Mouse (Mus musculus) thymus, adult 2 months (tissue): ENCODE measurements around the gene Cyb5d1. TPM values are rescaled to one million over a fixed set of nuclear protein-coding genes. Genes with fewer than 3 reads are reported as not detected.
A peak's percentile ranks its signal among the peaks of the same experiment; 100 is the strongest.

Source experiments
- DNase-seq: peaks from one replicate; pipeline ENCODE4 v3.0.0; 2021
- H3K27ac ChIP-seq: fragments of 200-500 bp; 2 replicates; pipeline ENCODE4 v1.5.1; 2012; ENCODE audit warnings: low read length, control low read depth; ENCODE audit not compliant: control insufficient read depth, insufficient read depth
- H3K27me3 ChIP-seq: fragments of 200-500 bp; 2 replicates; pipeline ENCODE4 v1.6.1; 2012; ENCODE audit warnings: mild to moderate bottlenecking, low read length, moderate library complexity, mixed read lengths; ENCODE audit not compliant: control insufficient read depth, insufficient read depth
- H3K36me3 ChIP-seq: fragments of 200-500 bp; 2 replicates; pipeline ENCODE4 v1.6.1; 2012; ENCODE audit warnings: mild to moderate bottlenecking, low read length, moderate library complexity; ENCODE audit not compliant: control insufficient read depth, insufficient read depth
- H3K4me1 ChIP-seq: fragments of 200-500 bp; replicated peaks from 2 replicates; pipeline ENCODE4 v1.6.1; 2012; ENCODE audit warnings: low read length; ENCODE audit not compliant: control insufficient read depth, insufficient read depth
- H3K4me3 ChIP-seq: fragments of 200-500 bp; 2 replicates; pipeline ENCODE4 v1.5.1; 2012; ENCODE audit warnings: mild to moderate bottlenecking, low read length, control low read depth, moderate library complexity; ENCODE audit not compliant: control insufficient read depth, insufficient read depth
- CTCF ChIP-seq: fragments of 200-500 bp; IDR thresholded peaks from 2 replicates; pipeline ENCODE4 v1.5.1; 2012; ENCODE audit warnings: mild to moderate bottlenecking, control low read depth, low read length, moderate library complexity, borderline replicate concordance; ENCODE audit not compliant: control insufficient read depth, poor library complexity, insufficient read depth; ENCODE audit errors: extremely low read depth
- POLR2A ChIP-seq: fragments of 200-500 bp; IDR thresholded peaks from 2 replicates; pipeline ENCODE4 v1.6.1; 2012; ENCODE audit warnings: mild to moderate bottlenecking, low read length, control low read depth, moderate library complexity; ENCODE audit not compliant: control insufficient read depth, poor library complexity, insufficient read depth; ENCODE audit errors: extremely low read depth
- WGBS: fragments of 180-500 bp; shearing (Covaris S2); methylation state at CpG from one replicate; pipeline ENCODE4 v1.1.7; 2018; 5-methylcytosine and 5-hydroxymethylcytosine counted together
- polyA plus RNA-seq: library from polyadenylated mRNA; depleted of rRNA; stranded (reverse); fragments of >200 nt; gene quantifications from 2 replicates; pipeline ENCODE4 v1.2.3, GENCODE M21; 2012

Gene Cyb5d1
- polyA plus RNA-seq, 1 experiment, result 37.2 TPM

DNA sequence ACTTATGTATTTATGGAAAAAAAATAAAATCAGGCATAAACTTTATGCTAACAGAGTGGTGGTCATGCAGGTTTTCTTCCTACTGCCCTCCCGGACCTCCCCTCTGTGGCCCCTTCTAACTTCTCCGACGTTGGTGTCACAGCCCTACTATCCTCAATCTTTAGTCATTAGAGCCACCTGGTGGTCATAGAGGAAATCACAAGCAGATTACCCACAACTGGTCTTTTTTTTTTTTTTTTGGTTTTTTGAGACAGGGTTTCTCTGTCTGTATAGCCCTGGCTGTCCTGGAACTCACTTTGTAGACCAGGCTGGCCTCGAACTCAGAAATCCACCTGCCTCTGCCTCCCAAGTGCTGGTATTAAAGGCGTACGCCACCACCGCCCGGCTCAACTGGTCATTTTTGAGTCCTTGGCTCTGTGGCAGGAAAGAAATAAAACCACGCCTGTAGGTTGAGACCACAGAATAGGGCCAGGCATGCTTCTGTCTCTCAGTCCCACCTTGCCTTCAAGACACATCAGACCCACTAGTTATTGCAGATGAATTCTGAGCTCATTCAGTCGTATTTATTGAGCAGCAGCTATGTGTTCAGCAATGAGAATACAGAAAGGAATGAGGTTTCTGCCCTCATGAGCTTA is 4.9 kb downstream of the Cyb5d1 start:
- no peaks in the 10 kb centered on the region for H3K36me3 ChIP-seq
- no peaks in the 10 kb centered on the region for H3K27me3 ChIP-seq
- TF ChIP-seq POLR2A (no peak), CTCF (no peak)
- peaks cover 3% of the 10 kb centered on the region for H3K4me1 ChIP-seq
- H3K27ac ChIP-seq, result no peak overlapping the region
- WGBS, result 43% methylated on average over 10 of the region's 10 CpGs
- DNase-seq, result peak; percentile 78
- no peak overlapping the region for H3K4me3 ChIP-seq

DNA sequence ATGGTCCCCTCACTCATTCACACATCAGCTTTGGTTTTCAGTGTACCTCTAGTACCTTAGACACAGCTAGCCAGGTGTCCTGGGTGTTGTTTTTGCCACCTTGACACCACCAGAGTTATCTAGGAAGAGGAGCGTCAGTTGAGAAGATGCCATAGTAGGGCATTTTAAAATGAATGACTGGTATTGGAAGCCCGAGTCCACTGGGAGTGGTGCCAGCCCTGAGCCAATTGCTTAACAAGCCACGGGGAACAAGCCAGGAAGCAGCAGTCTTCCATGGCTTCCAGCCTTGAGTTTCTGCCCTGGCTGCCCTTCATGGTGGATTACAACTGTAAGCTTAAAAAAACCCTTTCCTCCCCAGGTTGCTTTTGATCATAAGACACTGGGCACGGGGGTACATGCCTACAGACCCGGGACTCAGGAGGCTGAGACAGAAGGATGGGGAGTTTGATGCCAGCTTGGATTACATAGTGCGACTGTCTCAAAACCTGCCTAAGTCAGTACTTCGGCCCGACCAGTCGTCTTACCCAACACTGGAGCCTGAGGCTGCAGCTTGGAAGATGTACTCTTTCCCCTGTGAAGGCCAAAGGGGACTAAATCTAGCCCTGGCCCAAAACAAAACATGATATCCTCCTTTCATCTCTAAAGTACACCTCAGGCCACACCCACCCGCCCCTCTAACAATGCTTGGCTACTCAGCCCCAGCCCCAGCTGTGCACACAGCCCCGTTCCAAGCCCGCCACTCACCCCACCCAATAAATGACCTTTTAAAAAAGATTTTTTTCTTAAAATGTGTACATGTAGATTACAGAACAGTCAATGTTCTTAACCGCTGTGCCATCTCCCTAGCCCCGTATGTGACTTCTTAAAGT is 5.7 kb downstream of the Cyb5d1 start:
- peaks cover 3% of the 10 kb centered on the region for H3K4me1 ChIP-seq
- WGBS, result 75% methylated on average over 14 of the region's 14 CpGs
- no peaks in the 10 kb centered on the region for H3K27me3 ChIP-seq
- no peaks in the 10 kb centered on the region for H3K36me3 ChIP-seq
- DNase-seq, result no peak
- H3K4me3 ChIP-seq, result no peak overlapping the region
- H3K27ac ChIP-seq, result no peak overlapping the region
- TF ChIP-seq CTCF, result no peak

DNA sequence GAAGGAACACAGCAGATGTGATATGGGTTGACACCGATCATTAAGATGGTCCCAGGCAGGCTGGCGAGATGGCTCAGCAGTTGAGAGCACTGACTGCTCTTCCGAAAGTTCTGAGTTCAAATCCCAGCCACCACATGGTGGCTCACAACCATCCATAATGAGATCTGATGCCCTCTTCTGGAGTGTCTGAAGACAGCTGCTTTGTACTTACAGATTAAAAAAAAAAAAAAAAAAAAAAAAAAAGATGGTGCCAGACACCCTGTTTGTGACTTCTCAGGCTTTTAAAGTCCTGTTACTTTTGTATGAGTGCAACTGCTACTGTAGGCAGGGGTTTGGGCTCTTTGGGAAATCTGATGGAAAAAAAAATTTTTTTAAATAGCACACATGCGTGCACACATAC is 6.8 kb downstream of the Cyb5d1 start:
- Histone ChIP-seq H3K36me3 (no peaks in the 10 kb centered on the region), H3K4me3 (no peak overlapping the region), H3K27ac (no peak overlapping the region), H3K27me3 (no peaks in the 10 kb centered on the region), H3K4me1 (no peaks in the 10 kb centered on the region)
- TF ChIP-seq CTCF (no peak), POLR2A (no peak)
- no peak for DNase-seq
- 98% methylated on average over 4 of the region's 4 CpGs for WGBS

DNA sequence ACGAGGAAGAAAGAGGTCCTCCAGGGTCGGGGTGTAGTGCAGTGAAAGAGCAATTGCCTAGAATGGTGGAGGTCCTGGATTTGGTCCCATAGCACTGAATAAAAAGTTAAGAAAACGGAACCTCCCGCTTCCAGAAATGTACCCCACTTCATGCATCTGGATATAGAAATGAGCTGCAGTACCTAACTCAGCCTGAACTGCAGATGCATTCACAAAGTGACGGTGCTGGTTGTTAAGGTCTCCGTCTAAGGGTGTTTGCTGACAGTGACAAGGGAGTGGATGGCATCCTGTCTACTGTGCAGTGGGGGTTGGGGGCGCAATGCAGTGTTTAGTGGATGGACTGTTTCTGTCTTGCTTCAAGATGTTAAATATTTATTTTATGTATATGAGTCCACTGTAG is 8.7 kb downstream of the Cyb5d1 start:
- WGBS, result 90% methylated on average over 7 of the region's 7 CpGs
- Histone ChIP-seq H3K4me3 (no peak overlapping the region), H3K4me1 (no peaks in the 10 kb centered on the region), H3K27ac (no peak overlapping the region), H3K36me3 (no peaks in the 10 kb centered on the region), H3K27me3 (no peaks in the 10 kb centered on the region)
- DNase-seq, result no peak
- TF ChIP-seq CTCF, result no peak

- no peak for DNase-seq
- Histone ChIP-seq H3K4me1 (no peaks in the 10 kb centered on the region), H3K27me3 (no peaks in the 10 kb centered on the region), H3K4me3 (no peak overlapping the region), H3K36me3 (no peaks in the 10 kb centered on the region), H3K27ac (no peak overlapping the region)
- WGBS, result 94% methylated on average over 6 of the region's 6 CpGs
- TF ChIP-seq CTCF (no peak), POLR2A (no peak)
These were observed 10.5 kb downstream of the Cyb5d1 start for GRCm38 (mm10) chr11:69384979-69385378.

DNA sequence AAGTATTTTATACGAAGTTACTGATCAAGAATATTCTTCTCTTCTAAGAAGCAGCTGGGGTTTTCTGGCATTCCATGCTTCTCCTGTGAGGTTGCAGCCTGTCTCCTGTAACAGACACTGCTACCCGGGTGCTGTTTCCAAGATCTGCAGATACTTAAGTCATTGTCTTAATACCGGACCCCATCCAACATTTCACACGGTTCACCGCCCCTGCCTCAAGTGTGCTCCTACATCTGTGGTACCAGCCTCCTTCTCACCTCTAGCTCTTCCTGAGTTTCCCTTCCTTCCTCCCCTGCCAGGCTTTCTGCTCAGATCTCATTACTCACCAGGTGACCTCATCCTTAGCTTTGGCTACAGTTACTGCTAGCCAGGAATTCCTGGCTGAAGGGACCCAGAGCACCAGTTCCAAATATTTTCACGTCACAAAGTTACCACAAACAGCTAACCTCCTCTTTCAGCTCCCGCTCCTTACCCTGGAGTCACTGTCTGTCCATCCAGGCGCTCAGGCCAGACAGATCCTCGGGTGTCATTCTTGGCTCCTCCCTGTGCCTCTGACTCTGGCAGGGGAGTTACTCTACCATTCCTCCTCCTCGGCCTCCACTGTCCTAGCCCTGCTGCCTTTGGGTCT is 12.8 kb downstream of the Cyb5d1 start:
- DNase-seq, result no peak
- WGBS, result 86% methylated on average over 10 of the region's 10 CpGs
- TF ChIP-seq POLR2A, result no peak
- TF ChIP-seq CTCF, result no peak

More for the DNA sequence above, 12.8 kb downstream of the Cyb5d1 start:
- Histone ChIP-seq H3K27me3 (no peaks in the 10 kb centered on the region), H3K4me3 (no peak overlapping the region), H3K4me1 (no peaks in the 10 kb centered on the region), H3K36me3 (no peaks in the 10 kb centered on the region), H3K27ac (no peak overlapping the region)
